Mouse (Mus musculus): ENCODE results near the gene Col6a6. TPM values are rescaled to one million over a fixed set of nuclear protein-coding genes. Genes with fewer than 3 reads are reported as not detected.
A peak's percentile ranks its signal among the peaks of the same experiment; 100 is the strongest.

Col6a6 gene
- total RNA-seq, 2 experiments from 2014 or later, result 1.6 to 3.3 TPM

DNA sequence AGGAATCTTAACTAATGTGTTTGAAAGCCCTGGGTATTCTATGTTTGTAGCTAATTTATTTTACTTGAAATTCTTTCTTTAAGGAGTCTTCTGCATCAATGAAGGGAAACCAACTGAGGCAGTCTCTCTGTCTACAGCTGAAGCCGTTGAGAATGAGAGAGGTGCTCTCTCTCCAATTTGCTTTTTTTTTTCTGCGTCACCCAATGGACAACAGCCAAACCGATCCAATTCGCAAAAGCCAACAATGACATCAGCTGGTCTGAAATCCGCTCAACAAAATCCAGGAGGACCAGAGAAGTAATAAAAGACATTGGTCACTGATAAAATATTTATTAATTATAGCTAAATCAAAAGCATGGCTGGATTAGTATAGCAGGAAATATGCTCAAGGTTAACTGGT is 26.5 kb downstream of the Col6a6 start:
- no peak for DNase-seq

DNA sequence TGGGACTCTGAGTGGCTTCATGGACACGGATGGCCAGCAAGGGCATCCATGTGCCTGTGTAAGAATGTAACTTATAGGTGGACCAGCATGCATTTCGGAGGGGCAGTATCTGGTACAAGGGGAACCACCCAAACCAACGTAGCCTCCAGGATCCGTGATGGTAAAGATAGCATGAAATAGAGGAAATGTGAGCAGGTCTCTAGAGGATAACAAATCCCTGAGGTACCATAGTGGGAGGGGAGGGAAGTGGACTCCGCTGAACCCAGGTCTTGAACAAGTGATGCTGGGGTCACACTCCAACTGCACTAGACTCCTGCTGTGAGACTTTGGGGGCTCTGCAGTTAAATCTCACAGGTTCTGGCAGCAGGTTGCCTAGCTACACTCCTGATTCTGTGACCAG is 27.7 kb downstream of the Col6a6 start:
- no peak for DNase-seq

- no peak for DNase-seq
These were observed 31.8 kb downstream of the Col6a6 start for GRCm38 (mm10) chr9:105796137-105796536.

DNA sequence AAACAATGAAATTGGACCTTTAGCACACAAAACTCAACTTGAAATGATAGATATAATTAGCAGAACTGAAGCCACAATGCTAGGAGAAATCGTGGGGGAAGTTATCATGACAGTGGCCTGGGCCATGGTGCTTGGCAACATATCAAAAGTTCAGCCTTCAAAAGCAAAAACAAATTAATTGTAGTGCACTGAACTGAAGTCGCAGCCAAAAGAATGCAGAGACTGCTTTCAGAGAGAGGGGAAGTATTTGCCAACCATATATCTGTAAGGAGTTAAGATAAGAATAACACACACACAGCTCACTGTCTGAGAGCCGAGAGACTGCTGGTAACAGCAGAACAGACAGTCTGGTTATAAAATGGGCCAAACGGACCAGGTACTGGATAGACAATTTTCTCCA is 33.0 kb downstream of the Col6a6 start:
- peak in 1 of 2 experiments; percentile 28 for DNase-seq

DNA sequence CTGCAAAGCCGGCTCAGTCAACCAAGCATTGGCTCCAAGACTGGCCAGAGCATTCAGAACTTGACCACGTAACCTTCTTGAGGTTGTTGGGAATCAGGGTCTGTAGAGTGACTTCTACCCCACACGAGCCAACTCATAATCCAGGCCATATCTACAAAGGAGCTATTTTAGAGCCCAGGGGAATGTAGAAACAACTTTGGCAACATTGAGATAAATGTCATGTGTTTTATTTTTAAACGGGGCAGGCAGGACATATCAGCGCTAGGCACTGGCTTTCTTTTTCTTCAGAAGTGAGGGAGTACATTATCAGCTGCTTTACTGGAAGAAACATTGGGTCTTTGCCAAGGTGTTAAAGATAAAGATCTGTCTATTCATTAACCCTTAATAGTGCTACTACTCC is 36.1 kb downstream of the Col6a6 start:
- DNase-seq, result no peak

DNA sequence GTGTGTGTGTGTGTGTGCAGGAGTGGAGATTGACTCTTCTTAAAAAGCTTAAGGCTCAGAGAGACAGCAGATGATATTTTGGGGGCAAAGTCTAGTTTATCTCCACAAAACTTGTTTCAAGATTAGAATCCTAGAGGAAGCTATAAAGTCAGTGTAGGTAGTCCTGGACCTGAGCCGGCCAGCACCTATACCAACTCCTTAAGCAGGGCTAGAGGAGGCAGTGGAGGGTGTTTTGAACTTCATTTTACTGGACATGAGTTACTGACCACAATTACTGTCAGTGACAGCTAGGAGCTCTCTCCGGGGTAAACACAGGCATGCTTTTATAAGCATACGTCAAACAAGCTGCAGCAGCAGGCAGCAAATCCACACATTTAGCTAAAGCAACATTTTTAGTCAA is 39.8 kb downstream of the Col6a6 start:
- no peak for DNase-seq

DNA sequence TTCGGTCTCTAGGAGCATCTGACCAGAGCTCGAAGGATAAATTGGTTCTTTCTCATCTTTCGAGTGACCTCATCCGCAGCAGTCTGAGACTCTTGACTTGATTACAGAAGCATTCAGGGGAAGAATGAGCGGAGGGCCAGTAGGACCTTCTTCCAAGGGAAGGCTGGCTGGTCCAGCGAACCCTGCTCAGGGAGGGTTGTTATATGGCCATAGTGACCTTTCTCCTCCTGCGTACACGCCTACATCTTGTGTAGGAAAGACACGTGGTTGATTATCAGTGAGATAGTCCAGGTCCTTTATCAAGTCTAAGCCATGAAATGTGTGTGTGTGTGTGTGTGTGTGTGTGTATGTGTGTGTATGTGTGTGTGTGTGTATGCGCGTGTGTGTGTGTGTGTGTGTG is 40.2 kb downstream of the Col6a6 start:
- DNase-seq, result no peak

DNA sequence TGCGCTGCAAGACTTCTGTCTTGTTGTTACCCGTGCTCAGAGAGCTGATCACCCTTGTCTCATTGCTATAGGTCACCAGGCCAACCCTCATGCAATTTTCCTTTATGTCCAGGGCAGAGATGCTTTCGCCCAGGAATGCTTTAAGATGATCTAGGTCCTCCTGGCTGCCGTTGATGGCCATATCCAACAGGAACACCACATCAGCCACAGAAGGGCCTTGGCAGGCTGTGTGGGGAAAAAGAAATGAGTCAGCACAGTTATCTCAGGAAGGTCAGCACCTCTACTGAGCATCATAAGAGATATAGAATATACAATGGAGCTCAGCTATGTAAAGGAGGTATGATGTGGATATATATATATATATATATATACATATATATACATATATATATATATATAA is 43.9 kb downstream of the Col6a6 start:
- DNase-seq, result peak; percentile 28 to 53

GRCm38 (mm10) chr9:105780696-105781095 is 47.3 kb downstream of the Col6a6 start:
- peak; percentile 15 to 51 for DNase-seq

DNA sequence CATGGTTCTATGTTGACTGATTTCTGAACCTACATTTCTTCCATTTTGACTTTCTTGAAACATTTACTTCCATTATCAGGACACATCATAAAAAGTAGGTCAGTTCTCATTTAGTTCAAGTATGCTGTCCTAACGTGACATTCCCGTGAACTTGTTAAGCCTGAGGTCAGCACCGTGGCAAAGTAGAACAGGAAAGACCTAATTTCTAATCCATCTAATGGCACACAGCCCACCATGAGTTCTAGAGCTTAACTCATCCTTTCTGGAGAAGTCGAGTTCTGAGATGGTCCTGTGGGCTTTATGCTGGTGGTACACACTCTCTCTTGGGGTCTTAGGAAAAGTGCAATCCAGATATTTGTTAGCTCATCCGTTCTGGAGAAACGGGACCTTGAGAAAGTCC is 49.2 kb downstream of the Col6a6 start:
- DNase-seq, result no peak

- DNase-seq, result peak; percentile 28 to 33
These were observed 53.1 kb downstream of the Col6a6 start for GRCm38 (mm10) chr9:105774878-105775277.

DNA sequence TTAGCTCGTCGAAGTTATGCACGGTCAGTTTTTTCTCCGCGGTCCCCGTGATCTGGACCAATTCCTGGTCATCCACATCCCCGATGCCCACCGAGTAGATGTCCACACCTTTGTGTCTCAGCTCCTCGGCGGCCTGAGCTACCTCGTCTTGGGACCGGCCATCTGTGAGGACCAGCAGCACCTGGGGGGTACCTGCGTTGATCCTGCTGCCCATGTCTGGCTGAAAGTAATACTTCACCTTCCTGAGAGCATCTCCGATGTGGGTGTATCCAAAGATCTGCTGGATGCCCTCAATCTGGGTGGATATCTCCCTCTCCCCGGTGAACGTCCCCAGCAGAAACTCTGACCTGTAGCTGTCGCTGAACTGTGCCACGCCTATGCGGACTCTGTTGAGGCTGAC is 53.6 kb downstream of the Col6a6 start:
- DNase-seq, result peak in 1 of 2 experiments; percentile 5

DNA sequence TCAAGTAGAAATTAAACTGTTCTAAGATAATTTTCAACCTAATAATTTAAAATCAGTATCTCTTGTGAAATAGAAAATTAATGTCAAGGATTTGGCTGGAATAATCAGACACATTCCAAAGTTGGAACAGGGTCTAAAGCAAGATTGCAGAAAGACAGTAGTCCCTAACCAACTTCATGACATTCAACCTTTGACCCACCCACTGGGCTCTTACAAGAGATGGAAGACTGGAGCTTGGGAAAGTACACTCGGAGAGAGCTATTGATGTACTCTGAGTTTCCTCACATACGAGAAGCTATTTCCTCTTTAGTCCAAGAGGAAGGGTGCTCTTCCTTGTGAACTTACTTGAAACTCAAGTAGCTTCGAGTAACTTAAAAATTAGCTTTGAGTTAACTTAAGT is 56.6 kb downstream of the Col6a6 start:
- no peak for DNase-seq

DNA sequence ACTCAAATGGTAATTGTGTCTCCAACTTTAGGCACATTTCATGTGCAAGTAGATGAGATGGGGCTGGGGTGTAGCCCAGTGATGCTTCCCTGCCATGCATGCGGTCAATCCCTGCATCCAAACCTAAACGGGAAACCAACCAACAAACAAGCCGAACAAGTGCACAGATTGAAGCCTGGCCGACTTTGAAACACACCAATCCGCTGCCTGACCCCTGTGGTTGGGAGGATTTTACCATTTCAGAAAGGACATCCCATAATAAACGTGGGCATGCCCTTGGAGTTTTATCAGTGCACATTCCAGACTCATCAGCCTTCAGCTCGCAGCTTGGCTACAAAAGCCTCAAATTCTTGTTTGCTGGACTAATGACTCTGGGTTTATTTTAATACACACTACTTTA is 57.3 kb downstream of the Col6a6 start:
- DNase-seq, result peak; percentile 38 to 58

- peak in 1 of 2 experiments; percentile 12 for DNase-seq
These were observed 62.1 kb downstream of the Col6a6 start for GRCm38 (mm10) chr9:105765891-105766290.

DNA sequence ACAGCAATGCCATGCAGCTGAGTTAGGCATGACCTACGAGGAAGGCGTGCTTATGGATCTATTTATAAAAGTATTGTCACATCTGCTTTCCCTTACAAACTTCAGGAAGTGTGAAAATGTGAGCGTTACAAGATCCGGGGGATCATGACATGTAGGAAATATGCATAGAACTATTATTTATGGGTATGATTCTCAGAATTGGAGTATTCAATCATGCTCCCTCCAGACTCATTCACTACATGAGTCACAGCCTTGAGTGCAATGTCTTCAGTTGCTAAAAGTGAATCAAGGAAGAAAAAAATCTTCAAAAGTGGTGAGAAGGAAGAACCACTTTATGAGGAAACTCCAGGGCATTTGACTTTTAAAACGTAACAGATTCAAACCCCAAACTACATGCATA is 63.3 kb downstream of the Col6a6 start:
- no peak for DNase-seq

- no peak for DNase-seq
These were observed 63.8 kb downstream of the Col6a6 start for GRCm38 (mm10) chr9:105764127-105764526.

- no peak for DNase-seq
These were observed 64.3 kb downstream of the Col6a6 start for GRCm38 (mm10) chr9:105763625-105764024.

DNA sequence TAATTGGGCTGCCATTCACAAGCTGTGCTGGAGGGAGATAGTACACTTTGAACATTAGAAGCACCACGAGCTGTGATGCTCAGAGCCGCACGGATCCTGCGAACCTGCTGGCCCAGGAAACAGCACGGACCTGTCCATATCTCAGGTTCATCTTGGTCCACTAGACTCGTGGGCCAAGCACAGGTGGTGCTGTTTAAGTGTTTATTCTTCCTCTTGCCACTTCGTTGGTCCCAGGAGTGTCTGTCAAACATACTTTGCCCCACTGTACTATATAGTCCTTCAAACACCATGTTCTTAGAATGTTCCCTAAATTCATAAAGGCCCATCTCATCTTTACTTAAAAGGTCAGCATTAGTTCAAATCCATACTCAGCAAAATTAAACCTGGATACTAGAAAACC is 65.7 kb downstream of the Col6a6 start:
- no peak for DNase-seq

GRCm38 (mm10) chr9:105758861-105759260 is 69.1 kb downstream of the Col6a6 start:
- peak; percentile 16 to 38 for DNase-seq

GRCm38 (mm10) chr9:105758173-105758765 is 69.7 kb downstream of the Col6a6 start:
- no peak for DNase-seq

- no peak for DNase-seq
These were observed 73.7 kb downstream of the Col6a6 start for GRCm38 (mm10) chr9:105754256-105754655.

DNA sequence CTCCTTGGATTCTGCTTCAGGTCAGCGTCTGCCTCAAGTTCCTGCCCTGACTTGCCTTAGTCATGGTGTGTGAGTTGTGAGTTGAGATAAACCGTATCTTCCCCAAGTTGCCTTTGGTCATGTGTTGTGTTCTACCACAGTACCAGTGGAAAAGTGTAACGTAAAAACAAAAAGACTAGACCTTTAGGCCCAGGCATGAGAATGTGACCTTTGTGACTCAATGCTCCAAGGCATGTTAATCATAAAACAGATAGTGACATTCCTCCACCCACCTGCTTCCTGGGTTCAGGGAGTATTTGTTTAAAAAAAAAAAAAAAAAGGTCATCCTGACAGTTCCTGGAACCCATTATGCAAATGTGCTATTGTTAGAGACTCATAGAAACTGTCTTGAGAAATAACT is 82.1 kb downstream of the Col6a6 start:
- no peak for DNase-seq

DNA sequence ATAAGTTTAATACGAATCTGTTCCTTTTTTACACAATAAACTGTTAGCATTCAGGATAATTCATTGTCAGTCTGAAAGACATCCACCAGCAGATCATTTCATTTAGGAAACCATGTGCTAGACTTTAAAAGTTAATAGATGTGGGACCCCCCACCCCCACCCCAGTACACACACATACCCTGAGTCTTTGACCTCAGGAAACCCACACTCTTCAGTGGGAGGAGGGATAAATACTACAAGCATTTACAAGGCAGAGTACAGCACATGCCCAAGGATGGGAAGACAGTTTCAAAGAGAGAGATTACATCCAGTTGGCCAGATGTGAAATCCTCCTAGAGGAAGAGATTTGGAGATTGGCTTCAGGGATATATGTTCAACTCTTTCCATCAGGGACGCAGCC is 87.5 kb downstream of the Col6a6 start:
- DNase-seq, result no peak

- peak in 1 of 2 experiments; percentile 10 for DNase-seq
These were observed 88.5 kb downstream of the Col6a6 start for GRCm38 (mm10) chr9:105739446-105739845.

Data from adrenal gland, postnatal 36 days (tissue).